Mouse (Mus musculus) G1E (cell line): ENCODE results near the gene Elmo2.

ENCODE experiments used
- CTCF ChIP-seq: IDR thresholded peaks from 2 replicates; pipeline ENCODE4 v1.5.1; 2012; ENCODE audit warnings: low read depth, low read length, inconsistent platforms, mixed read lengths
- POLR2AphosphoS5 ChIP-seq: IDR thresholded peaks from 2 replicates; pipeline ENCODE4 v1.6.1; 2012; ENCODE audit warnings: low read depth, low read length, inconsistent platforms; ENCODE audit not compliant: insufficient replicate concordance
- TAL1 ChIP-seq: conservative IDR thresholded peaks from 2 replicates; pipeline ENCODE4 v1.6.1; 2012; ENCODE audit warnings: low read depth, low read length, inconsistent platforms, mixed read lengths

- TF ChIP-seq CTCF (no peak), TAL1 (no peak), POLR2AphosphoS5 (no peak)
These were observed 83.7 kb downstream of the Elmo2 start for GRCm38 (mm10) chr2:165242575-165242974.
